Mouse (Mus musculus): Measurements from ENCODE around the gene Cox10.

DNA sequence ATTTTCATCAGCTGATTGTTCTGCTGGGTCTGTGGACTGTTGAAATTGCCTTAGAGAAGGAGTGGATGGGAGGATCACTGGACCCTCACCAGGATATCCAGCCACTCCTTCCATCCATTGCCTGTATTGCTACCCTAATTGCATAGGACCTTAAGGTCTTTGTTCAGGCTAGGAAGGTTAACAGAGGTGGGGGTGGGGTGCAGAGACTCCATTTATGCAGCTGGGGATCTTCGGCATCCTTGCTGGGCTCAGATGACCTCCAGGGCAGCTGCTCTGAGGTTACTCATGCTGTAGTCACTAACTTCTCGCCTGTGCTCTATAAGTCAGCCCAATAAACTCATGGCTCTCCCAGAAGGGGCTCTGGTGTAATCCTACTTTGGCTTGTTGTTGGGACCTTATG is 10.4 kb upstream of the Cox10 start:
- no peak for TF ChIP-seq CTCF (IDR thresholded peaks at IDR 0.05; ENCODE audit: extremely low read depth, insufficient read depth, low read length)
- TF ChIP-seq POLR2A (IDR thresholded peaks at IDR 0.05; ENCODE audit: extremely low read depth, insufficient read depth, low read length) = no peak

All from cortical plate, adult 2 months (tissue).